Mouse (Mus musculus) MEL (cell line): ENCODE measurements around the gene Sez6l. TPM values are rescaled to one million over a fixed set of nuclear protein-coding genes. Genes with fewer than 3 reads are reported as not detected.

Experiments
- DNase-seq: peaks from one replicate; pipeline ENCODE4 v3.0.0; 2011; ENCODE audit warnings: low read depth, low spot score
- H3K27ac ChIP-seq: 2 replicates; pipeline ENCODE4 v1.5.1; 2012; ENCODE audit warnings: low read depth, mild to moderate bottlenecking, control low read depth, low read length, moderate library complexity; ENCODE audit not compliant: control insufficient read depth
- H3K27me3 ChIP-seq, 2 experiments: fragments of 150-350 bp in 1 of 2; sonication (generic) in 1 of 2; 2 replicates each; pipeline ENCODE4 v1.6.1; 2012; ENCODE audit warnings: low read length in 2 of 2, mild to moderate bottlenecking in 2 of 2, improper control_type of control experiment in 1 of 2, moderate library complexity in 1 of 2; ENCODE audit not compliant: insufficient read depth in 2 of 2, control insufficient read depth in 1 of 2
- H3K36me3 ChIP-seq, 2 experiments: 2 replicates each; pipeline ENCODE4 v1.6.1; 2012 to 2014; ENCODE audit warnings: low read length in 2 of 2, improper control_type of control experiment in 1 of 2, inconsistent platforms in 1 of 2, mild to moderate bottlenecking in 1 of 2; ENCODE audit not compliant: insufficient read depth in 2 of 2, control insufficient read depth in 1 of 2
- H3K4me1 ChIP-seq, 2 experiments: fragments of 150-350 bp in 1 of 2; sonication (generic) in 1 of 2; 2 replicates each; pipeline ENCODE4 v1.6.1; 2012; ENCODE audit warnings: low read length in 2 of 2, improper control_type of control experiment in 1 of 2, mild to moderate bottlenecking in 1 of 2; ENCODE audit not compliant: insufficient read depth in 2 of 2, control insufficient read depth in 1 of 2
- H3K4me3 ChIP-seq, 2 experiments: fragments of 150-350 bp in 1 of 2; sonication (generic) in 1 of 2; 2 replicates each; pipeline ENCODE4 v1.5.1; 2012; ENCODE audit warnings: low read depth in 2 of 2, low read length in 2 of 2, mild to moderate bottlenecking in 2 of 2, moderate library complexity in 2 of 2, control low read depth in 1 of 2, improper control_type of control experiment in 1 of 2; ENCODE audit not compliant: control insufficient read depth in 1 of 2, insufficient read depth in 1 of 2
- H3K79me2 ChIP-seq: 2 replicates; pipeline ENCODE4 v1.6.1; 2012; ENCODE audit warnings: mild to moderate bottlenecking, low read length, moderate library complexity; ENCODE audit not compliant: control insufficient read depth, poor library complexity, insufficient read depth
- H3K9ac ChIP-seq: 2 replicates; pipeline ENCODE4 v1.6.1; 2012; ENCODE audit warnings: low read depth, mild to moderate bottlenecking, control low read depth, low read length, moderate library complexity; ENCODE audit not compliant: control insufficient read depth, poor library complexity, severe bottlenecking
- H3K9me3 ChIP-seq: fragments of 150-350 bp; sonication (generic); replicated peaks from 2 replicates; pipeline ENCODE4 v1.6.1; 2012; ENCODE audit warnings: mild to moderate bottlenecking, low read length, improper control_type of control experiment, moderate library complexity; ENCODE audit not compliant: insufficient read depth
- CHD1 ChIP-seq: IDR thresholded peaks from 2 replicates; pipeline ENCODE4 v1.6.1; 2012; ENCODE audit warnings: low read depth, mild to moderate bottlenecking, inconsistent platforms, low read length, improper control_type of control experiment
- CTCF ChIP-seq, 3 experiments: IDR thresholded peaks in 2 of 3; conservative IDR thresholded peaks in 1 of 3; 2 replicates each; pipeline ENCODE4 v1.5.1; 2011 to 2012; ENCODE audit warnings: low read length in 3 of 3, low read depth in 2 of 3, mild to moderate bottlenecking in 2 of 3, improper control_type of control experiment in 1 of 3, inconsistent platforms in 1 of 3, mixed read lengths in 1 of 3, moderate library complexity in 1 of 3; ENCODE audit not compliant: control insufficient read depth in 1 of 3, insufficient read depth in 1 of 3, poor library complexity in 1 of 3, severe bottlenecking in 1 of 3
- EP300 ChIP-seq, 2 experiments: IDR thresholded peaks; 2 replicates each; pipeline ENCODE4 v1.6.1; 2011; ENCODE audit warnings: improper control_type of control experiment in 2 of 2, low read length in 2 of 2, low read depth in 1 of 2, mild to moderate bottlenecking in 1 of 2
- GABPA ChIP-seq: IDR thresholded peaks from 2 replicates; pipeline ENCODE4 v1.6.1; 2012; ENCODE audit warnings: low read depth, mild to moderate bottlenecking, inconsistent platforms, low read length, improper control_type of control experiment, moderate library complexity
- GATA1 ChIP-seq: IDR thresholded peaks from 2 replicates; pipeline ENCODE4 v1.6.1; 2011; ENCODE audit warnings: low read depth, low read length, improper control_type of control experiment
- HCFC1 ChIP-seq: IDR thresholded peaks from 2 replicates; pipeline ENCODE4 v1.6.1; 2012; ENCODE audit warnings: low read depth, mild to moderate bottlenecking, inconsistent platforms, low read length, improper control_type of control experiment, moderate library complexity
- MAX ChIP-seq: IDR thresholded peaks from 2 replicates; pipeline ENCODE4 v1.6.1; 2011; ENCODE audit warnings: low read length, improper control_type of control experiment
- MEF2A ChIP-seq: IDR thresholded peaks from 2 replicates; pipeline ENCODE4 v1.6.1; 2014; ENCODE audit warnings: low read depth, mild to moderate bottlenecking, inconsistent platforms, low read length, improper control_type of control experiment; ENCODE audit not compliant: poor library complexity, insufficient replicate concordance, severe bottlenecking; ENCODE audit errors: extremely low read depth
- MYB ChIP-seq: IDR thresholded peaks from 2 replicates; pipeline ENCODE4 v1.6.1; 2011; ENCODE audit warnings: mild to moderate bottlenecking, low read depth, low read length, improper control_type of control experiment
- NELFE ChIP-seq: IDR thresholded peaks from 2 replicates; pipeline ENCODE4 v1.6.1; 2011; ENCODE audit warnings: low read depth, low read length, improper control_type of control experiment
- NRF1 ChIP-seq: IDR thresholded peaks from 2 replicates; pipeline ENCODE4 v1.6.1; 2014; ENCODE audit warnings: low read depth, mild to moderate bottlenecking, inconsistent platforms, low read length, improper control_type of control experiment, moderate library complexity; ENCODE audit not compliant: poor library complexity, insufficient read depth, severe bottlenecking
- POLR2AphosphoS5 ChIP-seq: IDR thresholded peaks from 2 replicates; pipeline ENCODE4 v1.6.1; 2012; ENCODE audit warnings: low read depth, borderline replicate concordance, mild to moderate bottlenecking, inconsistent platforms, low read length, moderate library complexity, mixed read lengths
- RAD21 ChIP-seq: IDR thresholded peaks from 2 replicates; pipeline ENCODE4 v1.6.1; 2011; ENCODE audit warnings: mild to moderate bottlenecking, low read depth, low read length, improper control_type of control experiment
- SMC3 ChIP-seq: IDR thresholded peaks from 2 replicates; pipeline ENCODE4 v1.6.1; 2011; ENCODE audit warnings: low read depth, low read length, improper control_type of control experiment
- TAL1 ChIP-seq: IDR thresholded peaks from 2 replicates; pipeline ENCODE4 v1.6.1; 2012; ENCODE audit warnings: mild to moderate bottlenecking, inconsistent platforms, low read length, moderate library complexity, mixed read lengths
- TBP ChIP-seq: IDR thresholded peaks from 2 replicates; pipeline ENCODE4 v1.8.0; 2011; ENCODE audit warnings: low read depth, low read length, improper control_type of control experiment
- USF1 ChIP-seq: IDR thresholded peaks from 2 replicates; pipeline ENCODE4 v1.6.1; 2014; ENCODE audit warnings: low read depth, mild to moderate bottlenecking, inconsistent platforms, low read length, improper control_type of control experiment, moderate library complexity
- ZC3H11A ChIP-seq: IDR thresholded peaks from 2 replicates; pipeline ENCODE4 v1.6.1; 2012; ENCODE audit warnings: low read depth, mild to moderate bottlenecking, inconsistent platforms, low read length, improper control_type of control experiment
- ZKSCAN1 ChIP-seq: IDR thresholded peaks from 2 replicates; pipeline ENCODE4 v1.6.1; 2012; ENCODE audit warnings: low read depth, mild to moderate bottlenecking, inconsistent platforms, low read length, improper control_type of control experiment, moderate library complexity
- ZMIZ1 ChIP-seq: IDR thresholded peaks from 2 replicates; pipeline ENCODE4 v1.6.1; 2012; ENCODE audit warnings: low read depth, mild to moderate bottlenecking, inconsistent platforms, low read length, improper control_type of control experiment, moderate library complexity
- ZNF384 ChIP-seq: IDR thresholded peaks from 2 replicates; pipeline ENCODE4 v1.6.1; 2012; ENCODE audit warnings: low read depth, mild to moderate bottlenecking, inconsistent platforms, low read length, improper control_type of control experiment
- polyA plus RNA-seq, 2 experiments: library from polyadenylated mRNA; stranded (reverse) in 1 of 2; unstranded in 1 of 2; fragments of >175 nt in 1 of 2; fragments of >200 nt in 1 of 2; gene quantifications; 2 replicates each; pipeline versions ENCODE4 v1.2.1 to v1.2.4; 2012; ENCODE audit warnings: low replicate concordance in 2 of 2, low read depth in 1 of 2; ENCODE audit not compliant: insufficient read length in 2 of 2, insufficient read depth in 1 of 2, missing spikeins in 1 of 2
- total RNA-seq: library from RNA; depleted of rRNA; stranded (reverse); fragments of 300-350 nt; gene quantifications from 2 replicates; pipeline ENCODE4 v1.2.3, GENCODE M21; 2012

The Sez6l gene
- total and polyA plus RNA-seq, 3 experiments, result not detected

DNA sequence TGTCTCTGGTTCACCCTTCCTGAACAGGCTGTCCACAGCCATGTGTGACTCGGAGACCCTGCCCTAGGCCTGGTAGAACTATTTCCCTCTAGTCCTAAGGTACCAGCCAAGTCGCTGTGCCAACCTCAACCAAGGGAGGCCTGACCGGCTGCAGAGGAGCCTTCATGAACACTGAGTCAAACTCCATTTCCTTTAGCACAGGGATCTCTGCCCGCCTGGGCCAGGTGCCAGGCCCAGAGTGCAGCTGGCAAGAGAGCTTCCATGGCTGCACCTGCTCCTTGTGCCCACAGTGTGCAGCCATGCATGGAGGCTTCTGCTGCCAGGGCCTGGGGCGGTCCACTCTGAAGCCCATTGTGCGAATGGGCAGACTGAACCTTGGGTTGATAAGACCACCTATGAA, 20.9 kb upstream of the Sez6l start:
- no peaks in the 10 kb centered on the region for H3K79me2 ChIP-seq
- no peak overlapping the region for H3K9ac ChIP-seq
- H3K27me3 ChIP-seq, result no peaks in the 10 kb centered on the region
- no peaks in the 10 kb centered on the region for H3K4me1 ChIP-seq
- H3K4me3 ChIP-seq, result no peak overlapping the region
- no peak overlapping the region for H3K27ac ChIP-seq
- no peaks in the 10 kb centered on the region for H3K36me3 ChIP-seq
- no peaks in the 10 kb centered on the region for H3K9me3 ChIP-seq
- TF ChIP-seq HCFC1 (no peak), NELFE (no peak)
- TF ChIP-seq, all 39 proteins: peak for 0
- no peak for DNase-seq

DNA sequence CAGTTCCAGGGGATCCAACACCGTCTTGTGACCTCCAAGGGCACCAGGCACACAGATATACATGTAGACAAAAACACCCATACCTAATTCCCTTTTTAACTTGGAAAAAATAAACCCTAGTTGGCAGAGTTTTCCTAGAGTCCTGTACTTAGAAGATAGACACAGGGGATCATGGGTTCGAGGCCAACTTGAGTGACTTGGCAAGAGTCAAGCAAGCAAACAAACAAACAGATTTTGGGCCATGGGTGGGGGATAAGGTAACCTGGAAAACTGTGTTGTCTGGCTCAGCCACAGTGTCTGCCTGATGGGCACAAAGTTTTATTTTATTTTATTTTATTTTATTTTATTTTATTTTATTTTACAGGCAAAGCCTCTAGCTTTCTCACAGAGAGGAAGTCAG, 20.3 kb upstream of the Sez6l start:
- no peaks in the 10 kb centered on the region for H3K36me3 ChIP-seq
- no peak overlapping the region for H3K9ac ChIP-seq
- no peak overlapping the region for H3K4me3 ChIP-seq
- no peaks in the 10 kb centered on the region for H3K4me1 ChIP-seq
- no peaks in the 10 kb centered on the region for H3K9me3 ChIP-seq
- H3K79me2 ChIP-seq, result no peaks in the 10 kb centered on the region
- H3K27me3 ChIP-seq, result no peaks in the 10 kb centered on the region
- TF ChIP-seq ZKSCAN1 (no peak), SMC3 (no peak), NELFE (no peak), CHD1 (no peak), ZC3H11A (no peak), NRF1 (no peak), TAL1 (no peak), USF1 (no peak), MYB (no peak), RAD21 (no peak), GABPA (no peak), HCFC1 (no peak), ZMIZ1 (no peak)
- DNase-seq, result no peak
- no peak overlapping the region for H3K27ac ChIP-seq

DNA sequence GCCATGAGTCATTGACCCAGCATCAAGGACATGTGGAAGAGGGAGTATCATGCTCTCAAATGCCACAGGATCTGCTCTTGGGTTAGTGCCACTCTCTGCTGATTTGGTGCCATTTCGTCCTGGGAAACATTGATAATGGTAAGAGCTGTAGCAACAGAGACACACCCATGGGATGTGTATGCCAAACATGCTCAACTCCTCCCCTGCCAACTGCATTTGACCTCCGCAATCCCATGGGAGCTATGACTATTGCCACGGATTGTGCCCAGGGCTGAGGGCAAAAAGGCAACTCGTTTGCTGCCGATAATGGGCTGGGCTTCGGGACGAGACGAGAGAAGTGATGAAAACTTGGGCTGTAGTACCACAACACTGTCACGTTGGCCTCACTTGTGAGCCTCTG, 19.7 kb upstream of the Sez6l start:
- no peaks in the 10 kb centered on the region for H3K79me2 ChIP-seq
- no peak overlapping the region for H3K9ac ChIP-seq
- no peaks in the 10 kb centered on the region for H3K36me3 ChIP-seq
- H3K4me3 ChIP-seq, result no peak overlapping the region
- H3K9me3 ChIP-seq, result no peaks in the 10 kb centered on the region
- TF ChIP-seq GATA1, result no peak
- no peak for TF ChIP-seq CTCF (IDR thresholded peaks at IDR 0.05 in 2 of 3, conservative IDR thresholded peaks at IDR 0.05 in 1 of 3; ENCODE audit: control insufficient read depth in 1 of 3, insufficient read depth in 1 of 3, low read depth in 2 of 3, low read length in 3 of 3, poor library complexity in 1 of 3, severe bottlenecking in 1 of 3)
- no peak for TF ChIP-seq MEF2A
- no peak for TF ChIP-seq EP300 (IDR thresholded peaks at IDR 0.05; ENCODE audit: low read depth in 1 of 2, low read length in 2 of 2)
- no peak for TF ChIP-seq TBP
- TF ChIP-seq TAL1, result no peak
- TF ChIP-seq MAX, result no peak
- no peak for TF ChIP-seq GABPA
- TF ChIP-seq ZNF384, result no peak
- TF ChIP-seq MYB, result no peak
- no peak for TF ChIP-seq POLR2AphosphoS5
- no peak for TF ChIP-seq CHD1
- DNase-seq, result no peak
- H3K27ac ChIP-seq, result no peak overlapping the region
- H3K27me3 ChIP-seq, result no peaks in the 10 kb centered on the region
- no peaks in the 10 kb centered on the region for H3K4me1 ChIP-seq
